Mouse (Mus musculus) cortical plate, adult 2 months (tissue): ENCODE data around the gene Celf2.

Experiments used
- CTCF ChIP-seq: fragments of 200-500 bp; IDR thresholded peaks from 2 replicates; pipeline ENCODE4 v1.5.1; 2011; ENCODE audit warnings: mild to moderate bottlenecking, control low read depth, low read length; ENCODE audit not compliant: insufficient read depth; ENCODE audit errors: extremely low read depth
- POLR2A ChIP-seq: fragments of 200-500 bp; IDR thresholded peaks from 2 replicates; pipeline ENCODE4 v1.6.1; 2011; ENCODE audit warnings: mild to moderate bottlenecking, low read length, control low read depth; ENCODE audit not compliant: insufficient read depth; ENCODE audit errors: extremely low read depth

DNA sequence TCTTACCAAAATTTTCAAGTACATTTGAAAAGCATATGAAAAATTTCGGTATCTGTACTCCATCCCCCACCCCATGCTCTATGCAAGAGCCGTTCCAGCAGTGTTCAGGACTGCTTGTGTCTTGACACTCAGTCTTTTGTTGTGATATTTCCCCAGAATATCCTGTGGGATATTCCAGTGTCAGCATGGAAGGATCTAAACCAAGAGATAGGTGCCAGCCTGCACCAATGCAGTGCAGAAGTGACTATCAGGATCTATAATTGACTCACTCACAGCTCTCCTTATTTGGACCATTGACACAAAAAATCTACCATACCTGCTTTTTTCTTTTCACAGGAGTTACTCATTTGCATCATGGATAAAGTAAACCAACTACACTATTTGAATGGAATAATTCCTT lies 116.9 kb downstream of the Celf2 start:
- TF ChIP-seq CTCF (no peak), POLR2A (no peak)
